Mouse (Mus musculus): ENCODE data around the gene Ccser1. TPM values are rescaled to one million over a fixed set of nuclear protein-coding genes. Genes with fewer than 3 reads are reported as not detected.

Ccser1 gene
- total and polyA plus RNA-seq, 2 experiments, result 0.02 to 0.28 TPM

DNA sequence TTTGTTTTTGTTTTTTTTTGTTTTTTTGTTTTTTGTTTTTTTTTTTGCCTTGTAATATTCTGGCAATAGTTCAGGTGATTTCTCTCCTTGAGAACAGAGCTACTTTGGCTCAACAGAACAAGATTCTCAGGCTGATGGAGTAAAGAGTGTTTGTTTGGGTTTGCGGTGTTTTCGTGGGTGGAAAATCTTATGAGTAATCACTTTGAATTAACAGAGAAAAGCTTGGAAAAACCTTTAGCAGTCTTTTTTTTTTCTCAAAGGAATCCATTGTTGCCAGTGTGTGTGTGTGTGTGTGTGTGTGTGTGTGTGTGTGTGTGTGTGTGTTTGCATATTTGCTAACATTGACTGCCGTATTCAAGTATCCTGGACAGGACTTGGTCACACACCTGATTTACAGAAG lies 81.3 kb downstream of the Ccser1 start:
- Histone ChIP-seq H3K4me3 (ENCODE audit: insufficient read depth, low read depth, low read length) (no peak overlapping the region), H3K4me1 (ENCODE audit: control insufficient read depth, insufficient read depth, low read length) (no peaks in the 10 kb centered on the region), H3K9ac (ENCODE audit: low read depth, low read length) (no peak overlapping the region), H3K36me3 (ENCODE audit: control insufficient read depth, insufficient read depth, low read length) (no peaks in the 10 kb centered on the region), H3K27ac (replicated peaks; ENCODE audit: insufficient read depth, low read depth, low read length) (no peak overlapping the region), H3K27me3 (ENCODE audit: control insufficient read depth, insufficient read depth, low read length) (no peaks in the 10 kb centered on the region), H3K79me2 (ENCODE audit: control insufficient read depth, insufficient read depth, low read length) (no peaks in the 10 kb centered on the region)
- TF ChIP-seq POLR2A (IDR thresholded peaks at IDR 0.05; ENCODE audit: extremely low read depth, insufficient read depth, low read length) (no peak), CTCF (IDR thresholded peaks at IDR 0.05; ENCODE audit: low read depth, low read length) (no peak)
- WGBS, result 83% methylated on average over 3 of the region's 3 CpGs
- no peak for DNase-seq (ENCODE audit: extremely low read depth, low read depth, low spot score)

GRCm38 (mm10) chr6:61262448-61262847 lies 82.3 kb downstream of the Ccser1 start:
- DNase-seq (ENCODE audit: extremely low read depth, low read depth, low spot score), result no peak

DNA sequence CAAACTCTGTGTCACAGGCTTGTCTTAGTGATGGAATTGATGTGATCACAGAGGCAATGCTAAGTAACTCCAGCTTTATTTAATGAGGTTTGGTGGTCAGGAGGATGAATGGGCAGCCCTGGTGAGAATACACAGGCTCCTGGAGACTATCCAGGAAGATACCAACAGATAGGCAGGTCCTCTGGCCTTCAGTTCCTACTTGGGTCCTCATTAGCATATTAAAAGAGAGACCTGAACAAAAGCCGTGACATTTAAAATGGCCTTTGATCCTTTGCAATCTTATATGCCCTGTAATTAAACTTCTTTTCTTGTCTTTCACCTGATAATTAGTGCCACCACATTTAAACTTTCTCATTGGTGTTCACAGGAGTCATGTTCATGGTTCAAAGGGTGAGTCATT lies 83.2 kb downstream of the Ccser1 start:
- WGBS, result 79% methylated on average over 1 of the region's 1 CpGs
- no peaks in the 10 kb centered on the region for H3K27me3 ChIP-seq (ENCODE audit: control insufficient read depth, insufficient read depth, low read length)
- DNase-seq (ENCODE audit: extremely low read depth, low read depth, low spot score), result no peak
- no peaks in the 10 kb centered on the region for H3K4me1 ChIP-seq (ENCODE audit: control insufficient read depth, insufficient read depth, low read length)
- H3K4me3 ChIP-seq (ENCODE audit: insufficient read depth, low read depth, low read length), result no peak overlapping the region
- no peak overlapping the region for H3K27ac ChIP-seq (replicated peaks; ENCODE audit: insufficient read depth, low read depth, low read length)
- H3K79me2 ChIP-seq (ENCODE audit: control insufficient read depth, insufficient read depth, low read length), result no peaks in the 10 kb centered on the region
- H3K9ac ChIP-seq (ENCODE audit: low read depth, low read length), result no peak overlapping the region
- no peaks in the 10 kb centered on the region for H3K36me3 ChIP-seq (ENCODE audit: control insufficient read depth, insufficient read depth, low read length)
- no peak for TF ChIP-seq POLR2A (IDR thresholded peaks at IDR 0.05; ENCODE audit: extremely low read depth, insufficient read depth, low read length)
- no peak for TF ChIP-seq CTCF (IDR thresholded peaks at IDR 0.05; ENCODE audit: low read depth, low read length)

More at GRCm38 (mm10) chr6:61262448-61262847, 82.3 kb downstream of the Ccser1 start:
- H3K27ac ChIP-seq (replicated peaks; ENCODE audit: insufficient read depth, low read depth, low read length), result no peak overlapping the region
- WGBS, result 63% methylated on average over 1 of the region's 1 CpGs
- no peaks in the 10 kb centered on the region for H3K27me3 ChIP-seq (ENCODE audit: control insufficient read depth, insufficient read depth, low read length)
- no peak overlapping the region for H3K9ac ChIP-seq (ENCODE audit: low read depth, low read length)
- H3K79me2 ChIP-seq (ENCODE audit: control insufficient read depth, insufficient read depth, low read length), result no peaks in the 10 kb centered on the region
- no peaks in the 10 kb centered on the region for H3K4me1 ChIP-seq (ENCODE audit: control insufficient read depth, insufficient read depth, low read length)
- no peak for TF ChIP-seq CTCF (IDR thresholded peaks at IDR 0.05; ENCODE audit: low read depth, low read length)
- TF ChIP-seq POLR2A (IDR thresholded peaks at IDR 0.05; ENCODE audit: extremely low read depth, insufficient read depth, low read length), result no peak
- no peak overlapping the region for H3K4me3 ChIP-seq (ENCODE audit: insufficient read depth, low read depth, low read length)
- H3K36me3 ChIP-seq (ENCODE audit: control insufficient read depth, insufficient read depth, low read length), result no peaks in the 10 kb centered on the region

DNA sequence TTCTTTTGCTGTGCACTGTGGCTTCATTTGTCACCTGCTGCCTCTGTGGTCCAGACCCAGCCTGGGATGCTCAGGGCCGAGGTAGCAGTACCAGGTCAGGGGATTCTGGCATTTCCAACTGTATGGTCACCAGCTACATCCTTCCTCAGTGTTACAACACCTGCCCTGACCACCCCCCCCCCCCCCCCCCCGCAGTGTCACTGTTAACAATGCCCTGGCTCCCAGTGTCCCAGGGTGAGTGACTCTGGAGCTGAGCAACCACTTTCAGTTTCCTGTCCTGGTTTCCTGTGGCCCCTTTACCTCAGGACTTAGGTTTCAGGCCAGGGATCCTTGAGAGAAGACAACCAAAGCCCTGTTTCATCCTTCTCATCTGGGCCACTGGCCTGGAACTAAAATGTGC lies 90.9 kb downstream of the Ccser1 start:
- no peak for DNase-seq (ENCODE audit: extremely low read depth, low read depth, low spot score)
- Histone ChIP-seq H3K27me3 (ENCODE audit: control insufficient read depth, insufficient read depth, low read length) (no peaks in the 10 kb centered on the region), H3K36me3 (ENCODE audit: control insufficient read depth, insufficient read depth, low read length) (no peaks in the 10 kb centered on the region), H3K27ac (replicated peaks; ENCODE audit: insufficient read depth, low read depth, low read length) (no peak overlapping the region), H3K79me2 (ENCODE audit: control insufficient read depth, insufficient read depth, low read length) (no peaks in the 10 kb centered on the region), H3K4me3 (ENCODE audit: insufficient read depth, low read depth, low read length) (no peak overlapping the region), H3K4me1 (ENCODE audit: control insufficient read depth, insufficient read depth, low read length) (no peaks in the 10 kb centered on the region), H3K9ac (ENCODE audit: low read depth, low read length) (no peak overlapping the region)
- 52% methylated on average over 2 of the region's 2 CpGs for WGBS
- TF ChIP-seq POLR2A (IDR thresholded peaks at IDR 0.05; ENCODE audit: extremely low read depth, insufficient read depth, low read length), result no peak
- TF ChIP-seq CTCF (IDR thresholded peaks at IDR 0.05; ENCODE audit: low read depth, low read length), result no peak

- 69% methylated on average over 3 of the region's 3 CpGs for WGBS
These were observed 93.3 kb downstream of the Ccser1 start for GRCm38 (mm10) chr6:61273430-61273829.

DNA sequence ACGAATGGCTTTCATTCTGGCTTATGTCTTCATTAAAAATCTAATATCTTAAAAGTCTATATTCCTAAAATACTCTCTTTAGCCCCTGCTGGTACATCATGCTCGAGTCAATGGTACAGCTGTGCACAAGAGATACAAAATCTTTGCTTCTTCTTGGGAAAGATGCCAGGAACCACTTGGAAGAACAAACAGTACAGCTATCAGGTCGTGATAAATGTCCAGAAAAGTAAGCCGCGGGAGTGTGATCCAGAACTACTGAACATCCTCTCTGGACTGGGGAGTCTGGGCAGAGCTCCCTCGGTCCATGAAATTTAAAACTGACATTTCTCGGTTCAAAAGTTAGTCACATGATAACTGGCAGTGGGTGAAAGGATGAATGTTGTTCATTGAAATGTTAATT lies 99.4 kb downstream of the Ccser1 start:
- WGBS, result 57% methylated on average over 7 of the region's 7 CpGs
- no peak for TF ChIP-seq POLR2A (IDR thresholded peaks at IDR 0.05; ENCODE audit: extremely low read depth, insufficient read depth, low read length)
- no peak for TF ChIP-seq CTCF (IDR thresholded peaks at IDR 0.05; ENCODE audit: low read depth, low read length)
- H3K9ac ChIP-seq (ENCODE audit: low read depth, low read length), result no peak overlapping the region

More at GRCm38 (mm10) chr6:61273430-61273829, 93.3 kb downstream of the Ccser1 start:
- no peak for DNase-seq (ENCODE audit: extremely low read depth, low read depth, low spot score)
- Histone ChIP-seq H3K27me3 (ENCODE audit: control insufficient read depth, insufficient read depth, low read length) (no peaks in the 10 kb centered on the region), H3K4me3 (ENCODE audit: insufficient read depth, low read depth, low read length) (no peak overlapping the region), H3K27ac (replicated peaks; ENCODE audit: insufficient read depth, low read depth, low read length) (no peak overlapping the region), H3K79me2 (ENCODE audit: control insufficient read depth, insufficient read depth, low read length) (no peaks in the 10 kb centered on the region), H3K4me1 (ENCODE audit: control insufficient read depth, insufficient read depth, low read length) (no peaks in the 10 kb centered on the region), H3K36me3 (ENCODE audit: control insufficient read depth, insufficient read depth, low read length) (no peaks in the 10 kb centered on the region), H3K9ac (ENCODE audit: low read depth, low read length) (no peak overlapping the region)
- TF ChIP-seq POLR2A (IDR thresholded peaks at IDR 0.05; ENCODE audit: extremely low read depth, insufficient read depth, low read length), result no peak
- TF ChIP-seq CTCF (IDR thresholded peaks at IDR 0.05; ENCODE audit: low read depth, low read length), result no peak

More for the DNA sequence above, 99.4 kb downstream of the Ccser1 start:
- Histone ChIP-seq H3K79me2 (ENCODE audit: control insufficient read depth, insufficient read depth, low read length) (no peaks in the 10 kb centered on the region), H3K27ac (replicated peaks; ENCODE audit: insufficient read depth, low read depth, low read length) (no peak overlapping the region), H3K27me3 (ENCODE audit: control insufficient read depth, insufficient read depth, low read length) (no peaks in the 10 kb centered on the region), H3K4me1 (ENCODE audit: control insufficient read depth, insufficient read depth, low read length) (no peaks in the 10 kb centered on the region), H3K36me3 (ENCODE audit: control insufficient read depth, insufficient read depth, low read length) (no peaks in the 10 kb centered on the region), H3K4me3 (ENCODE audit: insufficient read depth, low read depth, low read length) (no peak overlapping the region)
- no peak for DNase-seq (ENCODE audit: extremely low read depth, low read depth, low spot score)
